Mouse (Mus musculus) urinary bladder, postnatal 14 days (tissue): ENCODE results near the gene Mgst3.

Experiments
- DNase-seq: peaks from one replicate; pipeline ENCODE4 v3.0.0; 2021; ENCODE audit warnings: low spot score

Gene Mgst3

DNA sequence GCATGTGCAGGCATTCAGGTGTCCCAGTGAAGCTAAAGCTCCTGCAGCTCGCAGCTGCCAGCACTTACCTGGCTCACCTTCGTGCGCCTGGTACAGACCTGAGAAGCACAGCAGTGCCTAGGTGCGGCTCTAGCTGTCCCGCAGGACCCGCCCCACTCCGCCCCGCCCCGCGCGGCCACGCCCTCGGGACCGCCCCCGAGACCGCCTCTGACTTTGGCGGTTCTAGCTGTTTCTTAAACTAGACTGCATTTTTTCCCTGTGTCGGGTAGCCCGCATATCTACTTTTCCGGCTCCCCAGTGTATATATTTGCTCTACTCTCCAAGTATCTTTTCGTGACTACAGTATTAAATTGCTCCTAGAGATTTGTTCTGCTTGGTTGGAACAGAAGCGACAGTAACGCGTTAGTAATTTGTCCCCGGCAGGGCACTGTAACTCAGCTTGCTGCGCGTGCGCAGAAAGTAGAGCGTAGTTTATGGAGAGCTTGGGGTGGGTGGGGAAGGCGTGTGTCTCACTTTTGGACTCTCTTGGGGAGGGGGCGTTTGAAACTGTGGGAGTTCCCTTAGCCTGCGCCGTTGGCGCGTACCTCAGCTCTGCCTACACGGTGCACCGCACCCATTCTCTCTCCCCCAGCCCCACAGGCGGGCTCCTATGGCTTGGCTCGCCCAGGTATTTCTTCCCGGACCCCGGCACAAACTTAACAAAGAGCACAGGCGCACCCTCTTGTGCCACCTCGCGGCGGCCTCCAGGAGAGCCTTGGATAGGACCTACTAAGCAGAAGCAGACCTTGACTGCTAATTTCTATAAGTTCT lies at the start of gene Mgst3:
TSS of gene Mgst3 (minus strand) at position 159 of the 810 bp plus-strand sequence.
- DNase-seq = peak; percentile 97

DNA sequence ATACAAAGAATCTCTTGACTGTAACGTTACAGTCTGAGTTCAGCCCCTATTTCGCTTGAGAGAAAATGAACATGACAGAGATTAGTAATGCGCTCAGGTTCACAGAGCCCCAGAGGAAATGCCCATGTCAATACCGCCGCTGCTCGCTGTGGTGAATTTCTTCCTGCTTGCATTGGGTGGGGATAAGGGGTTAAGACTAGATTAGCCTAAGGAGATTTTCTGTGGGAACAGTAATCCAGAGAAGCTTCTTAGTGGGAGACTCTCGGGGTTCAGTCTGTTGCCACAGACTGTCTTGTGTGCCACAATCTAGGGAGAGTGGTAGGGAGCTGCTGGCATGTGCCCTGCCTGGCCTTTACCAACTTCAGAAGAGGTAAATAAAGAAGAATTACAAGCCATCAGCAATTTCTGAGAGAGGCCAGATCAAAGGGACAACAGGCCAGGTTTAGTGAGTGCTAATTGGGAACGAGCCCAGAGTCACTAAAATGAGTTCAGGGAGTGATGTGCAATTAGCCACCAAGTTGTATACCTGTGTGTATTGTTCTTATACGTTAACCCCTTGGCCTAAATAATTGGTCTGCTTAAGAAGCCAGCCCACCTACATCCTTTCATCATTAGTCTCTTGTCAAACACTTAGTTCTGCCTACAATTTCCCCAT lies 44.7 kb upstream of the Mgst3 start:
- DNase-seq = no peak

DNA sequence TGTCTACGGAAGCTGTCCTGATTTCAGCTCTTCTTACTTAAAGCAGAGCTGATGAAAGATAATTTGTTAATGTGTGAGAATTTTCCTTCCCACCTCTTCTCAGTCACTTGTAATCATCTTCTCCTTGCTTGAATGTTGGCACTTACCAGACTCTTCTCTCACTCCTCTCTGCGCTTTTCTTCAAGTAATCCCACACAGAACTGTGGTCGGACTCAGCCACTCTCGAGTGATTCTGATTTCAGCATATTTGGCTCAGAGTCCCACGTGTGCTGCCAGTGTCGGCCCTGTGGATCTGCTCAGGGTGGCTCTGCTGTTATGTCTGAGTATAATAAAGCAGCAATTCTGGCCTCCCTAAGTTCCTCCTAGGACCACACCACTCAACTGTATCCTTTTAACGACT lies 43.5 kb upstream of the Mgst3 start:
- DNase-seq = no peak

DNA sequence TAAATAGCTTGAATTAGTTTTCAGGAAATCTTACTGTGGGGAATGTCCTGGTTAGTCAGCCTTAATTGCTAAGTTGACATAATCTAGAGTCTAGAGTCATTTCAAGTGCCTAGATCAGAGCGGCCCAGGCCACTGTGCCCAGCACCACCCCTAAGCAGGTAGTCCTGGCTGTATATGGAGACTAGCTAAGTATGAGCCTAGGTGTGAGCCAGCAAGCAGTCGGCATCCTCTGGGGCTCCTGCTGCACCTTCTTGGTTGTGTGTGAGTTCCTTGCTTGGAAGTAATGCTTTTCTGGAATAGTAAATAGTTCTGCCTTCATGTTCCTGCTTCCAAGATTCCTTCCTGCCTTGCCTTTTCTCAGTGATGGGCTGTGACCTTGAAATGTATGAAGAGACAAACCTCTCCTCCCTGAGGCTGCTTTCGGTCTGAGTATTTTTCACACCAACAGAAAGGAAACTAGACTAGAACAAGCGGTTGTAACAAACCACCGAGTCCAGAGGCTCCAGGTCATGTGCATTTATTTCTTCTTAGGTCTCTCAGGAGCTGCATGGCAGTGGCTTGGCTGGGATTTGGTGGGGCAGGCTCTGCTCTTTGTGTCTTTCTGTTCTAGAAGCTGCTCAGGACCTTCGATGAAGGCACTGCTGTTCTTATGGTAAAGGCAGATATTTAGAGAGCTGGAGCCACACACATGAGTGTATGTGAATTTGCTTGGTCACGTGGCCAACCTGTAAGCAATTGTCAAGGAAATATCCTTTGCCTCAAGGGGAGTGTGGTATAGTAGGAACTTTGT lies 42.7 kb upstream of the Mgst3 start:
- DNase-seq = no peak

DNA sequence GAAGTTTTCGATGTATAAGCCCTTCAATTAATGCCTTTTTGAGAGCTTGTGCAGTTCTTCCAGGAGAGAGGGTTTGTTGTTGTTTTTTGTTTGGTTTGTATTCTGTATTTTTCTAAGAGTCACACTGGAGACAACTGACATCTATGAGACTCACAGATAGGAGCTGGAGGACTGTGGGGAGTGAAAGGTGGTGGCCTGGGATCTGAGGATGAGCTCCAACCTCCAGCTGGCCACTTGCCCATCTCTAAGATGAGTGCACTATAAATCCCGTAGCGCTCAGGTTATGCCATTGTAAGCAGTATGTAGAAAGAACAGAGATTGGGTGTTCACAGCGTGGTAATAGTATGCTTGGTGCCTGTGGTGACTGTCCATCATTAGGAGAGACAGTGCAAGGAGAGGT lies 41.3 kb upstream of the Mgst3 start:
- DNase-seq = no peak

DNA sequence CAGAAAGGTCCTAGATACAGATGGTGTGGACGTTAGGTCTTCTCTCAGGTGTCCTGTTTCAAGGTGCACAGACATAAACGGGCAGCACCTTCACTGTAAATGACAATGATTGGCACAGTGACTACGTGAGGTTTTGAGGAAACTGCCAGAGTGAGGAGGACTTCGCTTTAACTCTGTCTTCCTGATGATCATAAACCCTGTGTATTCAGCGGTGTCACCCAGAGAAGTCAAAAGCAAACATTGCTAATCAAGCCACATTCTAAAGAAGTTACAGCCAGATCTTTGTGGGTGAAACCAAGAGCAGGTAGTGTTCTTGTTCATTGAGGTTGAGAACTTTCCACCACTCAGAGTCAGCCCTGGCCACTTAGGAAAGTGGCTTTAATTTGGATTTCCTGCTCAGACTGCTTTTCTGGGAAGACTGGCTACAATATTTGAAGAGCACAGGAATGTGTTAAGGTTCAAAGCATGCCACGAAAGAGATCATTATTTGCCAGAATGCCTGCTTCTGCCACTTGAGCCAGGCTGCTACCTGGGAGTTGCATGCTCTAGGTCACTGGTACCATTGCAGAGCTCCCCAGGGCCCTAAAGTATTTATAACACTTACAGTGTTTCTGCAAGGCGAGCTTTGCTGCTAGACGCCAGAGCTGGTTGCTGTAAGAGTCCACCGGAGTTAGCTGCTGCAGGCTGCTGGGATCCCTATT lies 37.5 kb upstream of the Mgst3 start:
- DNase-seq = no peak

DNA sequence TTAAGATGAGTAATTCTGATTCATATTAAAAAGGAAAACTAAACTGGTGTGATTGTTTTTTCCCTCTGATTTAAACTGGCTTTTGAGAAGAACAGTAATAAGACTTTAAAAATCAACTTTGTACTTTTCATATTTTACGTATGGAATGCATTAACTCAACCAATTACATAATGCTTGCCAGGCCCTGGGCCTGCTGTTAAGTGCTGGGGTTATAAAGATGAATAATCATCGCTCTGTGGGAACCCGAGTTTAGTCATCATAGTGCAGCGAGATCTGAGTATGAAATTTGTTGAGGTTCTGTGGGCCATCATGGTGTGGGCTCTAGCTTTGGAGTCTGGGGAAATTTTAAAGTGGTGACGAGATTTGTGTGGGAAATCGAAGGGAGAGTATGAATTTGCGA lies 33.0 kb upstream of the Mgst3 start:
- no peak for DNase-seq

DNA sequence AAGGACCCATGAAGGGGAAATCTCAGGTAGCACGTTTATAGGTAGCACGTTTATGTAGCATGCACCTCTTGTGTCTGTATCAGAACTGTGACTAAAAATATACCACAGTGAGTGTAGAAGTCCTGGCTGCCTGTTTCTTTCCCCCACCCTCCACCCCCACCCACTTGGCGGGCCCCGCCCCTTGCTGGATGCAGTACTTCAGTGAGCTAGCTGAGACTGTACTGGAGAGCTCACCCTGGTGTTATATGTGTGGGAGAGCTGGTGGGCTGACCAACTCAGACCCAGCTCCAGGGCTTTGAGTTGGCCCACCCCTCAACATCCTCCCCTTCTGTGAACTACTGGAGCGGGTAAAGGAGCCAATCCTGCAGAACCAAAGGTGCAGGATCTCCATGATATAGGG lies 31.9 kb upstream of the Mgst3 start:
- no peak for DNase-seq

DNA sequence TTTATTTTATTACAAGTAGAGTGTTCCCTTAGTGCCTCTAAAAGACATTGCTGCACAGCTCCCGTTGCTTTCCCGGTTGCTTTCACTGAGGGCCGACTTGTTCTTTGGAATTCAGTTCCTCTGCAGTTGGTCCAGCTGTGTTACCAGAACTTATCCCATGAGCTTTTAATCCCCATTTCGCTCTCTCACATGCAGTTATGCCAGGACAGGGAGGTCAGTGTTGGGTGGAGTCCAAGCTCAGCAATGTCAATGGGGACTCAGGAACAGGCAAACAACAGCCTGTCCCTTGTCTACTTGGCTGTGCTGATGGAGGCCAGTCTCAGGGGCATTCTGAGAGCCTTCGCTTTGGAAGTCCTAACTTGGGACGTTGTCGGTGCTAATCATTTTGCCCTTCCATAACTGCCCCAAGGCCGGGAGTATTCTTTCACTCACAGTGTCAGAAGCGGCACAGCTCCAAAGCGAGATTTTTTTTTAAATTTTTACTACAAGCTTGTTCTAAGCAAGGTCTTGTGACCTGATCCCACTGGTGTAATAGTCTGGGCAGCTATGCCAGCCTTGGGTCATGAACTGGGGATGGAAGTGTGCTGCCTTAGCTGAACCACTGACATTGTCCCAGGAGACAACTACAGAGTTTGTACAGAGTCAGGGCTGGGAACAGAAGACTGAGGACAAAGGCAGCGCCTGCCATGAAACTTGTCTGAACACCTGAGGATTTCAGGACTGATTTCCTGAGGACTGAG lies 29.0 kb upstream of the Mgst3 start:
- peak; percentile 6 for DNase-seq

DNA sequence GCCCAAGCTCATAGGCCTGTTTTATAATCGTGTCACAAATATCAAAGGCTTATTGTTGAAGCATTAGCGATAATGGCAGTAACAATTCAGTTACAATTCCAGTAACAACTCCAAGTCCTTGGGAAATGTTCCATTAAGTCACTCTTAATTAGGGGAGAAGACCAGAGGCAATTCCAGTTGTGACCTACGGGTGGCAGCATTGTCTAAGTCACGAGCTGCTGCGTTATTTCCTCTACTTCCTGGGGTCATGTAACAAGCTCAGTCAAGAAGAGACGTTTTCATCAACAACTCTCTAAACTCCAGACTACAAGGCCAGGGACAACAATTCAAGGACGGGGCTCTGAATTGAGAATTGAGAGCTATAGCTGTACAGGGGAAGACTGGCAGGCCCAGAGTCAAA lies 21.2 kb upstream of the Mgst3 start:
- peak; percentile 70 for DNase-seq

DNA sequence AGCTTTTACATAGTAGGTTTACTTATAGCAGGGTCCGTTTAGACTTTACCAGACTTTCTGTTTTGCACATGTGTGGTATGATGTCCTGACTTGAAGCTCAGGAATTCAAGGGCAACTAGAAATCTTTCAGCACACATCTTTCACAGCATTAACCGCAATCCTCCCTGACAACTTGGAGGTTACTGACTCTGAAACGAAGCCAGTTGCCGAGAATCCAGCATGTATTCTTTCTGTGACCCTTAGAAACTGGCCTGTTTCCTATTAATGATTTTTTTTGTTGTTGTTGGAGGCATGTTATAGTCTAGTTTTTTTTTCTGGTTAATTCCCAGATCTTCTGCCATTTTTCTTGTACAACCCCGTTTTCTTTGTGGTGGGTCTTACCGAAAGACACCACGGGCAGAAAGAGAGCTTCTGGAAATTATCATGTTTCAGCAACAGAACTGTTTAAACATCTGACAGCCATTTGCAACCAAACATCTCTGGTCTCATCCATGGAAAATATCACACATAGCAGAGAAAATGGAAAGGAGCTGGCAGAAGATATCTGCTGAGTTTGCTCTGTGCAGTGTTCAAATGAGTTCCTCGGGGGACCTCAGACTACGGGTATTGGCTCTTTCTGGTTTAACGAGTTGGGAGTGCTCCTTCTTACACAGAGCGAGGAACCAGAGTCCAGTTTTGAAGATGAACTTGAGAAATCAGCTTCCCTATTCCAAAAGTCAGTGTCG lies 18.5 kb upstream of the Mgst3 start:
- DNase-seq = no peak

DNA sequence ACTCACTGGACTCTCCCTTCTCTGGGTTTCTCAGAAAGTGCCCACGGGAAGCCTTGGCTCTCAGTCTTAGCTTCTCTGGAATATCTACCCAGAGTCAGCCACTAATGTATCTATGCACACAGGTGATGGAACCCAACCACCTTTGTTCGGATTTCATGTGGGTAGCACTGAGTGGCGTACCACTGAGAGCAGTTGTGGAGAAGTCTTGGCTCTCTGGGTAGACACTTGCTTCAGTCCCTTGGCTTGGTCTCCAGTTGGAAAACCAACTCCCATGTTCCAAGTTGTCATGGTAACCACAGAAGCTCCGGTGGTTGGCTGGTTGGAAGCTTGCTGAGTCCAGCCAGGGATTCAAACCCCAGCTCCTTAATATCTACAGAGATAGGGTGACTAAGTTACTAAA lies 16.0 kb upstream of the Mgst3 start:
- DNase-seq = no peak

DNA sequence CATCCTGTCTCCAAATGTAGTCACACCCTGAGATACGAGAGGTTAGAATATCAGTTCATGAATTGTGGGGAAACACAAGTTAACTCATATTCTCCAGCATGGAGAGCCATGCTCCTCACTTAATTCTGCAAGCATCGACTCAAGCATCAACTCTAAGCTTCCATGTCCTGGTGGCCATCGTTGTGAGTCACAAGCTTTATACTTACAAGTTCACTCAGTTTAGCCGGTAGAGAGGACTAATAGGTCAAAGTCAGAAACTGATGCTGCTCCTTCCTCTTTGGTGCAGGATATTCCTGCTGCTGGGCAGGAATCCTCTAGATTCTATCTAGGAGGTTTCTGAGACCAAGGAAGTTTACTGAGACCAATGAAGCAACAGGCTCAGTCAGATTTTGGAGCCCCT lies 11.6 kb upstream of the Mgst3 start:
- DNase-seq = no peak

DNA sequence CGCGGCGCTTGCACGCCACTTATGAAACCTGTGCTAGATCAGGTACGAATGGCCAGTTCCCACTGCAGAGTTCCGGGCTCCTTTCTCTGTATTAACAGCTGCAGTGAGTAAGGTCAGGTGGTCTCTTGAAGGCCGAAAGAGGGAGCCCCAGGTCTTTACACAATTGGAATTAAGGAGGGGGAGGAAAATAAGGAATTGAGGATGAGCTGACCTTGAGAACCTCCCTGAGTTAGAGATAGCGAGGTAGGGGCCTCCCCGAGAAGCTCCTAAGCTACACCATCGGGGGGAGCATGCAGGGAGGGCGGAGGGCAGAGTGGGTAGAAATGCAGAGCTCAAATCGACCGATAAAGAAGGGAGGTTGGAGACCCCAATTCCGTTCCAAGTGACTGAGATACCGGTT lies 360 bp downstream of the Mgst3 start:
- DNase-seq = no peak

DNA sequence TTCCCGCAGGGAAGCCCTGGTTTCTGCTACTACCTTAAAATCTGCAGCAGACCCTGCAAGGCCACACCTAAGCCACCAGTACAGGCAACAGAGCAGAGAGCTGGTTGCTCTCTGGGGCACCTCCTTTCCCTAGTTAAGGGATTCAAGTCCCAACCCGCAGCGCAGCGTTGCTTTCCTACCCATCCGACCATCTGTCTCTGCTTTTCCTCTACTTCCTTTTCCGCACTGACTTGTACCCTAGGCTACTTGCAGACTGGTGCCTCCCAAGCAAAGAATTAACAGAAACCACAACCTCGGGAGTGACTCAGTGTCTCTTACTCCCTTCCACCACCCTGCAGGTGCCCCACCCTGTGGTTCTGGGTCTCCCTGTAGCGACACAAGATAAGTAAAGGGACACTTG lies 954 bp downstream of the Mgst3 start:
- peak; percentile 40 for DNase-seq

DNA sequence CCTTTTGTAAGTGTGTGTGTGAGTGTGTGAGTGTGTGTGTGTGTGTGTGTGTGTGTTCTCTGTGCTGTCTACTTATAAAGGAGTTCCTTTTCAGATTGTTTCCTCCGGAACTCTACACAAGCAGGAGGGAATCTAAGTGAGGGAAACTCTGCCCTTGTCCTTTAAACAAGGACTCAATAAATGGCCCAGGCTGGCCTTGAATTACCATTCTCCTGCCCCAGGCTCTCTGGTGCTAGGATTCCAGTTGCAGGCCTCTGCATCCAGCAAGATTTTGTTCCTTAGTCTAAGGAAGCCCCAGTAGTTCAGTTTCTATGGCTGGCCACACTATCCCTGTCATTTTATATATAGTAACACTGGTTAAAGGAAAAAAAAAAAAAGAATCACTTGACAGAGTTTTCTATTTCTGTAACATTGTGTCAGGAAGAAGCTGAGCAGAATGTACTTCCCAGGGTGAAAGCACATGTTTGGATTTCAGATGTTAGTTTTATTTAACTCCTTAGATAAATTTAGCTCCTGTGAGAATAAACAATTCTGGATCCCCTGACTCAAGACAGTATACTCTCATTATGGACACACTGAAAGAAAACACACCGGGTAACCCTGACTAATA lies 1.5 kb downstream of the Mgst3 start:
- DNase-seq = no peak

DNA sequence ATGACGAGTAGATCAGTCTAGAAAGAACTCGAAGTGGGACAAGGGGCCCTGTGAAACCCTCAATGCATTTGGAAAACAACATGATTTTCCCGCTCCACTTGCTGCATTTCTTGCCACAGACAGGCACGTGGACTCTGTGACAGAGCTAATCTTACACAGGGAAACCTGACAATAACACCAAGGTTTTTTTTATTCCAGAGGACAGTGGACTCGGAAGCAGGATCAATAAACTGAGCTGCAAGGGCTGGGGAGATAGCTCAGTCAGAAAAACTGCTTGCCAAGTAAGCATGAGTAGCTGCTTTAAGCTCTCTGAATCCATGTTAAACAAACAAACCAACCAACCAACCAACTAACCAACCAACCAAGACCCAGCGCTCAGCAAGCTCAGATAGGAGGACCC lies 2.4 kb downstream of the Mgst3 start:
- DNase-seq = no peak

DNA sequence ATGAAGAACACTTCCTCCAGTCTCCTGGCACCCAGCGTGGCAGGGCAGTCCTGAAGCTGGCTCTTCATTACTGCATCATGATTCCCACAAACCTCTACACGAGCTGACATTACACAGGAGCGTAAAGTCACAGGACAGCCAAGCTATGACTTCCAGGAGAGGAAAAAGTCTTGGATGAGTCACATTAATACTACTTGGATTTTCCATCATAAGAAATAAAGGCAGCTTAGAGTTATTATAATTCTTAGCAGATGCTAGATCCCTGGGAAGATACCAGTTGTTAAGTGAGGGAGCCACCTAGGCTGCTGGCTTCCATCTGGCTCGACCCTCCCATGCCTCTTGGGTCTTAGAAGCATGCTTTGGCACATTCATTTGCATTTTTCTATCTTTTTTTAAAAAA lies 3.3 kb downstream of the Mgst3 start:
- DNase-seq = no peak

DNA sequence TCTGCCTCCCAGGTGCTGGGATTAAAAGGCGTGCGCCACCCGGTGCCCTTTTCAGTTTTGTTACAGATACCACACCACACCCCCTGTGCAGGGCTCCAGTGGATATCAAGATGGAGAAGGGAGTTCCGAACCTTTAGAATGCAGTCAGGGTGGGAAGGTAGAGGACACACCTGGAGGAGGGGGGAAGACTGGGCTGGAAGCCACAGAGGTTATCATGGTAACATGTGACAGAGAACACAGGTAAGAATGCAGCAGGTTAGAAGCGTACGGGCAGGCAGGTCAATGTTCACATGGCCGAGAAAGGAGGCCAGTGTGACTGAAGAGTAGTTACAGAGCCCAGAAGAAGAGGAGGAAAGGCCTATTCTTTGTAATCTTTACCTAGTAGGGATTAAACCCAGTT lies 4.1 kb downstream of the Mgst3 start:
- DNase-seq = no peak

DNA sequence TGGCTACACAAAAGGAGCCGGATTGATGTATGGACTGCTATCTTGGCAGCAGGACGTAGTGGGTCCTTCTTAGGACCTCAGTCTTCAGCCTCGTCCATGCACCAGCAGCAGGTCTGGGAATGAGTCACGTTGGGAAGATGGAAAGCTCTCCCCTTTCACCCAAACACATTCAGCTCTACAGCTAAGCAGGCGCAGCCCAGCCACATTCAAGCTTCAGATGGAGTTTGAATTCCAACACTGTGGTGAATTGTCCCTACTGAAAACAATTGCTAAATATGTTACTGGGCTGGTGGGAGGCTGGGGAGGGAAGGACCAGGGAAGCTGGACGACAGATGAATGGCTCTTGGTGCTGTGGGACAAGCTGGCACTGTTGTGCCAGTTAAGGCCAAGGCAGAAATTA lies 5.1 kb downstream of the Mgst3 start:
- DNase-seq = no peak

DNA sequence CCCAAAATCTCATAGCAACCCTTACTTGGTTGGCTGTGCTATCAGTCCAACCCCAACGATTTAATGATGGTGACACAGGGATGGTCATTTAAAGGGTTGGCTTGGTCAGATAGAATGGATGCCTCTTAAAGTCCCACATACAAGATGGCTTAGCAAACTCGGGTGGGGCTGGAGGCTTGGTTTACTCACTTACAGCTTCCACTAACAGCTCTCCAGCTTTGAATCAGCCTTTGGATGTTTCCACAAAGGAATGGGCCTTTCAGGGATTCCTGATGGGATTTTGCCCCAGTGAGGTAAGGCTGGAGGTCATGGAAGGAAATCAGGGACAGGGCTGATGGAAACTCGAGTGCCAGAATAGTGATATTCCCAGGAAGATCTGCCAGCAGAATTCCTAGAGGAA lies 5.8 kb downstream of the Mgst3 start:
- DNase-seq = no peak
